Mouse (Mus musculus) hindbrain, postnatal 0 days (tissue): ENCODE measurements around the gene Abhd15. TPM values are rescaled to one million over a fixed set of nuclear protein-coding genes. Genes with fewer than 3 reads are reported as not detected.

ENCODE experiments used
- ATAC-seq: fragments of 200-750 bp; cut with Nextera tagmentation; 2 replicates; pipeline ENCODE4 v1.8.0; 2017; ENCODE audit warnings: mild to moderate bottlenecking, moderate TSS enrichment, moderate library complexity
- DNase-seq: peaks from one replicate; pipeline ENCODE4 v3.0.0-alpha.2; 2015; ENCODE audit warnings: low spot score
- H3K27ac ChIP-seq: fragments of 300-500 bp; sonication (generic); 2 replicates; pipeline ENCODE4 v1.5.1; 2014; ENCODE audit warnings: mild to moderate bottlenecking
- H3K27me3 ChIP-seq: fragments of 300-500 bp; sonication (generic); 2 replicates; pipeline ENCODE4 v1.6.1; 2014; ENCODE audit warnings: low read length, mixed read lengths; ENCODE audit not compliant: insufficient read depth
- H3K36me3 ChIP-seq: fragments of 300-500 bp; sonication (generic); 2 replicates; pipeline ENCODE4 v1.6.1; 2014; ENCODE audit warnings: low read length, mixed read lengths; ENCODE audit not compliant: insufficient read depth
- H3K4me1 ChIP-seq: fragments of 300-500 bp; sonication (generic); 2 replicates; pipeline ENCODE4 v1.6.1; 2014; ENCODE audit warnings: antibody characterized with exemption, low read length, mixed read lengths; ENCODE audit not compliant: insufficient read depth
- H3K4me2 ChIP-seq: fragments of 300-500 bp; sonication (generic); 2 replicates; pipeline ENCODE4 v1.6.1; 2014; ENCODE audit warnings: low read depth, mild to moderate bottlenecking, low read length, moderate library complexity, mixed read lengths
- H3K4me3 ChIP-seq: fragments of 300-500 bp; sonication (generic); 2 replicates; pipeline ENCODE4 v1.5.1; 2014; ENCODE audit warnings: low read length
- H3K9ac ChIP-seq: fragments of 300-500 bp; sonication (generic); replicated peaks from 2 replicates; pipeline ENCODE4 v1.6.1; 2014; ENCODE audit warnings: mild to moderate bottlenecking, low read length, moderate library complexity, mixed read lengths
- H3K9me3 ChIP-seq: fragments of 300-500 bp; sonication (generic); 2 replicates; pipeline ENCODE4 v1.6.1; 2016; ENCODE audit warnings: low read length, mixed read lengths
- CTCF ChIP-seq: IDR thresholded peaks from 2 replicates; pipeline ENCODE4 v1.5.1; 2016; ENCODE audit warnings: antibody characterized with exemption, control low read depth, low read depth
- WGBS: fragments of 180-500 bp; shearing (Covaris S2); extraction: QIAGEN DNeasy Blood & Tissue Kit; methylation state at CpG from one replicate; pipeline ENCODE4 v1.1.7; 2014; 5-methylcytosine and 5-hydroxymethylcytosine counted together
- polyA plus RNA-seq: library from polyadenylated mRNA; unstranded; fragments of >200 nt; fragmentation: Nextera tagmentation; extraction: Ambion mirVana; gene quantifications from 2 replicates; pipeline ENCODE4 v1.2.1, GENCODE M21; 2015
- total RNA-seq: library from RNA; depleted of rRNA; stranded (reverse); fragments of >200 nt; gene quantifications from 2 replicates; pipeline ENCODE4 v1.2.3, GENCODE M21; 2014

Abhd15 gene
- total and polyA plus RNA-seq, 2 experiments from 2014 or later = 2.1 to 3.6 TPM

DNA sequence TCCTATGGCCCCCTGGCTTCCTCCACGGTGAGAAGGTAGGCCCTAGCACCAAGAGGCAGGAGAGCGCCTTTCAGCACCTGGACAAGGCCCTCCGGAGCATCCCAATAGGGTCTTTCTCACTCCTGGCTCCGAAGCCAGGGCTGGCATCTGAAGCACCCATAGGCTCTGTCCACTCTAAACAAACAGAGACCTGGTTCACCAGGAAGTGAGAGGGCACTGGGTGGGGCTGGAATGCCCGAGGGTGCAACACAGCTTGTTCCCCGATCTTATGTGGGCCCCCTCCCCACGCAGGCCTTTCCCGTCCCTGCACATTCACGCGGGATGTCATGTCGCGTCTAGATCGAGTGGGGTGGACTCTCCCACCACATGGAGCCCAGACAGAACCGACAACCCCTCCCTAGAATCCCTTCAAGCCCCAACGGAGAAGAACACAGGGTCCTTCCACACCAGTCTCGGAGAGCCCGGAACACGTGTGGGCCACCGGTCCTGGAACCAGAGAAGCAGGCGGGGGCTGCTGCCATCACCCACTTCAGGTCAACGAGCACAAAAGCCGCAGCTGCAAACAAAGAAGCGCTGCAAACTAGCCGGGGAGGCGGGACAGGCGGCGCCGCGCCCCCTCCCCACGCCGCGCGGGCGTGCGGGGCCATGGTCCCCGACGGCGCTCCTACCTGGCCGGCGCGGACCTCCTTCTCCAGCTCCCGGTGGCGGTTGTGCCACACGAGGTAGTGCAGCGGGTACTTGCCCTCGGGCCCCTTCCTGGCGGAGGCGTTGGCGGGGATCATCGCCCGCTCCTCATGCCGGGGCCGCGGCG, 25.9 kb upstream of the Abhd15 start:
- Histone ChIP-seq H3K4me1 (peaks cover 53% of the 10 kb centered on the region), H3K9ac (peak overlapping the region; percentile 92), H3K27me3 (no peaks in the 10 kb centered on the region), H3K27ac (peak overlapping the region; percentile 95), H3K36me3 (no peaks in the 10 kb centered on the region), H3K4me3 (peak overlapping the region; percentile 91), H3K4me2 (peak overlapping the region; percentile 94), H3K9me3 (no peaks in the 10 kb centered on the region)
- 2% methylated on average over 51 of the region's 55 CpGs for WGBS
- peak; percentile 6; the same call in 1 of the 2 replicates for ATAC-seq
- DNase-seq = peak; percentile 45
- no peak for TF ChIP-seq CTCF

- peak within 1 kb of the TSS; percentile 94 for H3K4me2 ChIP-seq
- ATAC-seq = peak; percentile 52
- peak within 1 kb of the TSS; percentile 91 for H3K4me3 ChIP-seq
- no peak for TF ChIP-seq CTCF
- H3K4me1 ChIP-seq = peaks cover 59% of the 10 kb centered on the region
- H3K9ac ChIP-seq = peak within 1 kb of the TSS; percentile 92
- peak; percentile 91 for DNase-seq
- under 1% methylated on average over 51 of the region's 87 CpGs for WGBS
- H3K27ac ChIP-seq = peak within 1 kb of the TSS; percentile 95
- no peaks in the 10 kb centered on the region for H3K27me3 ChIP-seq
- H3K36me3 ChIP-seq = no peaks in the 10 kb centered on the region
- no peaks in the 10 kb centered on the region for H3K9me3 ChIP-seq
Measured at GRCm38 (mm10) chr11:77489591-77490235, 25.2 kb upstream of the Abhd15 start, which contains the start of gene Ankrd13b. Gene Ankrd13b (minus strand): TSS chr11:77489678.

DNA sequence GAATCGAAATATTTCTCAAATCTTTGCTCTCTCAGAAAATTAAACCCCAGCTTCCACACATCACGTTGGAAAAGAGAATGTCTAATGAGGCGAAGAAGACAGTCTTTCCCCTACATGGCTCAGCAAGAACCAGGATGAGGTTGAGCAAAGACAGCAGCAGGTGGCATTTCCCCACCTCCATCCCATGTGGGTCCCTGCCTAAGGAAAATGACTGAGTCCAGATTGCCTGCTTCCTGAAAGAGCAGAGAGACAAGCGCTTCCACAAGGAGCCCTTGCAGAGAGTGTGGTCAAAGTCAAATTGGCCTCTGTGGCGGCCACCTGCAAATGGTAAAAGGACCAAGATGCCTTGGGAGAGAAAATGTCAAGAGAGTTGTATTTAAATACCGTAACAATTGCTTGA, 24.5 kb upstream of the Abhd15 start:
- WGBS = 60% methylated on average over 6 of the region's 6 CpGs
- DNase-seq = no peak
- ATAC-seq = no peak

GRCm38 (mm10) chr11:77491123-77491501, 23.8 kb upstream of the Abhd15 start:
- DNase-seq (peak; percentile 96), ATAC-seq (peak; percentile 75)
- H3K9ac ChIP-seq = peak overlapping the region; percentile 97; the same call in 1 of the 2 replicates
- TF ChIP-seq CTCF = peak; percentile 99
- H3K4me3 ChIP-seq = peak overlapping the region; percentile 93
- H3K9me3 ChIP-seq = no peaks in the 10 kb centered on the region
- H3K4me2 ChIP-seq = peak overlapping the region; percentile 94
- peaks cover 53% of the 10 kb centered on the region for H3K4me1 ChIP-seq
- no peaks in the 10 kb centered on the region for H3K36me3 ChIP-seq
- WGBS = under 1% methylated on average over 13 of the region's 13 CpGs
- H3K27me3 ChIP-seq = no peaks in the 10 kb centered on the region
- peak overlapping the region; percentile 95 for H3K27ac ChIP-seq

More for the DNA sequence above, 24.5 kb upstream of the Abhd15 start:
- Histone ChIP-seq H3K4me2 (peak overlapping the region; percentile 94), H3K27me3 (no peaks in the 10 kb centered on the region), H3K4me1 (peaks cover 60% of the 10 kb centered on the region), H3K36me3 (no peaks in the 10 kb centered on the region), H3K27ac (peak overlapping the region; percentile 95; the same call in 1 of the 2 replicates), H3K9ac (peak overlapping the region; percentile 92), H3K4me3 (peak overlapping the region; percentile 91), H3K9me3 (no peaks in the 10 kb centered on the region)
- TF ChIP-seq CTCF = no peak

GRCm38 (mm10) chr11:77491502-77492291, 23.2 kb upstream of the Abhd15 start:
- WGBS = under 1% methylated on average over 23 of the region's 23 CpGs
- peak; percentile 61 for ATAC-seq

GRCm38 (mm10) chr11:77492311-77492871, 22.5 kb upstream of the Abhd15 start:
- Histone ChIP-seq H3K9me3 (no peaks in the 10 kb centered on the region), H3K4me2 (peak overlapping the region; percentile 94), H3K4me1 (peaks cover 40% of the 10 kb centered on the region), H3K36me3 (no peaks in the 10 kb centered on the region), H3K9ac (peak overlapping the region; percentile 97), H3K4me3 (peak overlapping the region; percentile 93), H3K27ac (peak overlapping the region; percentile 95), H3K27me3 (no peaks in the 10 kb centered on the region)
- DNase-seq (peak; percentile 36), ATAC-seq (no peak)
- no peak for TF ChIP-seq CTCF
- under 1% methylated on average over 18 of the region's 18 CpGs for WGBS

More at GRCm38 (mm10) chr11:77491502-77492291, 23.2 kb upstream of the Abhd15 start:
- H3K4me1 ChIP-seq = peaks cover 47% of the 10 kb centered on the region
- H3K27me3 ChIP-seq = no peaks in the 10 kb centered on the region
- H3K9ac ChIP-seq = peak overlapping the region; percentile 97
- peak; percentile 74 for DNase-seq
- peak overlapping the region; percentile 93 for H3K4me3 ChIP-seq
- H3K4me2 ChIP-seq = peak overlapping the region; percentile 94
- peak overlapping the region; percentile 95 for H3K27ac ChIP-seq
- no peaks in the 10 kb centered on the region for H3K9me3 ChIP-seq
- TF ChIP-seq CTCF = no peak
- H3K36me3 ChIP-seq = no peaks in the 10 kb centered on the region
